Mouse (Mus musculus) MEL (cell line): ENCODE data around the gene Brf1.

ENCODE experiments used
- CHD2 ChIP-seq: IDR thresholded peaks from 2 replicates; pipeline ENCODE4 v1.6.1; 2011; ENCODE audit warnings: low read length, improper control_type of control experiment
- CTCF ChIP-seq, 3 experiments: IDR thresholded peaks in 2 of 3; conservative IDR thresholded peaks in 1 of 3; 2 replicates each; pipeline ENCODE4 v1.5.1; 2011 to 2012; ENCODE audit warnings: low read length in 3 of 3, low read depth in 2 of 3, mild to moderate bottlenecking in 2 of 3, improper control_type of control experiment in 1 of 3, inconsistent platforms in 1 of 3, mixed read lengths in 1 of 3, moderate library complexity in 1 of 3; ENCODE audit not compliant: control insufficient read depth in 1 of 3, insufficient read depth in 1 of 3, poor library complexity in 1 of 3, severe bottlenecking in 1 of 3
- EP300 ChIP-seq, 2 experiments: IDR thresholded peaks; 2 replicates each; pipeline ENCODE4 v1.6.1; 2011; ENCODE audit warnings: improper control_type of control experiment in 2 of 2, low read length in 2 of 2, low read depth in 1 of 2, mild to moderate bottlenecking in 1 of 2
- ETS1 ChIP-seq: IDR thresholded peaks from 2 replicates; pipeline ENCODE4 v1.6.1; 2012; ENCODE audit warnings: low read depth, mild to moderate bottlenecking, inconsistent platforms, low read length, improper control_type of control experiment, moderate library complexity
- KAT2A ChIP-seq: conservative IDR thresholded peaks from 2 replicates; pipeline ENCODE4 v1.6.1; 2012; ENCODE audit warnings: low read depth, low read length, improper control_type of control experiment, inconsistent platforms
- MAFK ChIP-seq: IDR thresholded peaks from 2 replicates; pipeline ENCODE4 v1.6.1; 2011; ENCODE audit warnings: low read depth, mild to moderate bottlenecking, low read length, improper control_type of control experiment, borderline replicate concordance
- MAZ ChIP-seq: IDR thresholded peaks from 2 replicates; pipeline ENCODE4 v1.6.1; 2012; ENCODE audit warnings: low read depth, mild to moderate bottlenecking, inconsistent platforms, low read length, improper control_type of control experiment
- POLR2A ChIP-seq, 2 experiments: IDR thresholded peaks; 2 replicates each; pipeline ENCODE4 v1.6.1; 2011 to 2012; ENCODE audit warnings: low read length in 2 of 2, mild to moderate bottlenecking in 2 of 2, control low read depth in 1 of 2, improper control_type of control experiment in 1 of 2, low read depth in 1 of 2, moderate library complexity in 1 of 2; ENCODE audit not compliant: control insufficient read depth in 1 of 2, insufficient read depth in 1 of 2, poor library complexity in 1 of 2
- RCOR1 ChIP-seq: IDR thresholded peaks from 2 replicates; pipeline ENCODE4 v1.6.1; 2012; ENCODE audit warnings: low read depth, mild to moderate bottlenecking, inconsistent platforms, low read length, improper control_type of control experiment
- USF2 ChIP-seq, 2 experiments: IDR thresholded peaks; 2 replicates each; pipeline ENCODE4 v1.6.1; 2011 to 2012; ENCODE audit warnings: improper control_type of control experiment in 2 of 2, low read length in 2 of 2, borderline replicate concordance in 1 of 2, inconsistent platforms in 1 of 2, low read depth in 1 of 2, mild to moderate bottlenecking in 1 of 2; ENCODE audit not compliant: insufficient read depth in 1 of 2
- ZC3H11A ChIP-seq: IDR thresholded peaks from 2 replicates; pipeline ENCODE4 v1.6.1; 2012; ENCODE audit warnings: low read depth, mild to moderate bottlenecking, inconsistent platforms, low read length, improper control_type of control experiment
- ZNF384 ChIP-seq: IDR thresholded peaks from 2 replicates; pipeline ENCODE4 v1.6.1; 2012; ENCODE audit warnings: low read depth, mild to moderate bottlenecking, inconsistent platforms, low read length, improper control_type of control experiment

- TF ChIP-seq CTCF (IDR thresholded peaks at IDR 0.05 in 2 of 3, conservative IDR thresholded peaks at IDR 0.05 in 1 of 3; ENCODE audit: control insufficient read depth in 1 of 3, insufficient read depth in 1 of 3, low read depth in 2 of 3, low read length in 3 of 3, poor library complexity in 1 of 3, severe bottlenecking in 1 of 3) (no peak), ZC3H11A (no peak), CHD2 (no peak), EP300 (IDR thresholded peaks at IDR 0.05; ENCODE audit: low read depth in 1 of 2, low read length in 2 of 2) (no peak), POLR2A (IDR thresholded peaks at IDR 0.05; ENCODE audit: control insufficient read depth in 1 of 2, insufficient read depth in 1 of 2, low read depth in 1 of 2, low read length in 2 of 2, poor library complexity in 1 of 2) (no peak), USF2 (IDR thresholded peaks at IDR 0.05; ENCODE audit: borderline replicate concordance in 1 of 2, insufficient read depth in 1 of 2, low read depth in 1 of 2, low read length in 2 of 2) (no peak), KAT2A (no peak), ETS1 (no peak), MAFK (no peak), MAZ (no peak), RCOR1 (no peak), ZNF384 (no peak)
Measured at GRCm38 (mm10) chr12:112977156-112977555, 23.3 kb downstream of the Brf1 start.
